Mouse (Mus musculus) Patski (cell line): ENCODE results near the gene Pik3r1. TPM values are rescaled to one million over a fixed set of nuclear protein-coding genes. Genes with fewer than 3 reads are reported as not detected.
A peak's percentile ranks its signal among the peaks of the same experiment; 100 is the strongest.

ENCODE experiments used
- ATAC-seq: fragments of 100-300 bp; one replicate; pipeline ENCODE4 v1.8.0; 2021
- CTCF ChIA-PET: fragments of 350-600 bp; sonication (Branson Sonifier 250); formaldehyde crosslinking; loops from one replicate; lab custom pipeline; 2022; ENCODE audit warnings: inconsistent platforms; lab: Charles Lee
- POLR2A ChIA-PET: fragments of 350-600 bp; sonication (Branson Sonifier 250); formaldehyde crosslinking; loops from one replicate; lab custom pipeline; 2022; ENCODE audit warnings: antibody characterized with exemption, inconsistent platforms; lab: Charles Lee
- DNase-seq: peaks from one replicate; pipeline ENCODE4 v3.0.0-alpha.2; 2011; ENCODE audit warnings: low read depth, low spot score
- H3K27me3 ChIP-seq: fragments of 371-371 bp; one replicate; pipeline ENCODE4 v1.5.1; 2021
- CTCF ChIP-seq: fragments of 100-300 bp; IDR thresholded peaks from one replicate; pipeline ENCODE4 v1.5.1; 2021
- in situ Hi-C: fragments of 300-500 bp; cut with MboI; formaldehyde crosslinking; loops from 3 replicates; pipeline ENCODE4 v1.11.1; 2018; ENCODE audit warnings: low pct_unique_long_range_greater_than_20kb, mixed read lengths
- polyA plus RNA-seq: library from polyadenylated mRNA; unstranded; gene quantifications from one replicate; pipeline ENCODE4 v1.2.3, GENCODE M21; 2021

Gene Pik3r1
- polyA plus RNA-seq, 1 experiment from 2014 or later: 31.1 TPM

DNA sequence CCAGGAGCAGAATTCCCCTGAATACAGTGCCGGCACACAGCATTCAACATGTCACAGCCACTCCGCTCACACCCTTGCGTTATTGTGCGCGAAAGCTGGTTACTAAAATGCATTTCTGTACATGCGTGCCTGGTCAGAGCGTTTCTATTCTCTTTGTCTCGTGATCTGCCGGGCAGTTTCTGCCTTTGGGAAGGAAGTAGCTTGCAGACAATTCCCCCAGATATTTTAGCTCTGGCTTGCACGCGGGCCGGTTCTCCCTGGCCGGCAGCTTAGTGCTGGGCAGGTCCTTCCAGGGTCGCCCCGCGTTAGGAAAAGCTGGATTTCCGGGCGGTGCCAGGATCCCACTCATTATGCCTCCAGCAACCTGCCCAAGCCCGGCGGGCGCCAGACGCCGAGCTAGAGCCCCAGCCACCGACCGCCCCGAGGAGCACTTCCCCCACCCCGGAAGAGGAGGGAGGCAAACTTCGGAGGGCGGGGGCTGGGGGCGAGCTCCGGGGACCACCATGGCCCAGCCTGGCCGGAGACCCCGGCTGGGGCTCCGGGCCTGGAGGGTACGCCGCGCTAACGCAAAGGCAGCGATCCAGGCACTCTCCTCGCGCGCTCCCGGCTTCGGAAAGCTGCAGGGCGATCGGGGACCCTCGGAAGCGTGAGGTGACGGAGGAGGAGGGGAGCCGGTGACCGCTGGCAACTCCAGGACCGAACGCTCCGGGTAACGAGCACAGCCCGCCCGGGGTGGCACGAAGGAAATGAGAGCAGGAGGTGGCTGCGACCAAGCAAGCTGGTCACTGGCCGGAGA is 806 bp downstream of the Pik3r1 start:
- no peak for TF ChIP-seq CTCF
- peak; percentile 1 for ATAC-seq
- no peak for DNase-seq
- in situ Hi-C loops: loop anchor here (10.0 kb wide), 2 partner anchors 468 to 878 kb away; no protein-coding TSS in a partner anchor
- H3K27me3 ChIP-seq: no peaks in the 10 kb centered on the region
- POLR2A ChIA-PET: interaction anchor here (0.5 to 1.0 kb wide), 5 partner anchors 27 to 1134 kb away, joined by 3 to 7 read pairs (median 3); no protein-coding TSS in a partner anchor
- CTCF ChIA-PET: interaction anchor here (1.0 to 1.4 kb wide), 5 partner anchors 15 to 878 kb away, joined by 3 to 5 read pairs (median 4); no protein-coding TSS in a partner anchor

GRCm38 (mm10) chr13:101766605-101767012 is 1.4 kb downstream of the Pik3r1 start:
- ChIA-PET POLR2A (interaction anchor here (0.8 kb wide), 1 partner anchor 68 kb away, joined by 3 read pairs; no protein-coding TSS in a partner anchor), CTCF (interaction anchor here (0.7 to 1.4 kb wide), 7 partner anchors 11 to 879 kb away, joined by 3 to 5 read pairs (median 3); no protein-coding TSS in a partner anchor)
- in situ Hi-C loops: loop anchor here (10.0 kb wide), 2 partner anchors 468 to 878 kb away; no protein-coding TSS in a partner anchor
- DNase-seq (no peak), ATAC-seq (no peak)
- TF ChIP-seq CTCF: no peak
- H3K27me3 ChIP-seq: no peaks in the 10 kb centered on the region

GRCm38 (mm10) chr13:101765976-101766375 is 2.0 kb downstream of the Pik3r1 start:
- DNase-seq (no peak), ATAC-seq (no peak)
- in situ Hi-C loops: loop anchor here (10.0 kb wide), 2 partner anchors 469 to 879 kb away; no protein-coding TSS in a partner anchor
- ChIA-PET CTCF (interaction anchor here (0.7 to 1.4 kb wide), 7 partner anchors 10 to 877 kb away, joined by 3 to 5 read pairs (median 3); no protein-coding TSS in a partner anchor), POLR2A (no interaction called here)
- H3K27me3 ChIP-seq: no peaks in the 10 kb centered on the region
- TF ChIP-seq CTCF: no peak

GRCm38 (mm10) chr13:101764111-101764510 is 3.9 kb downstream of the Pik3r1 start:
- DNase-seq (no peak), ATAC-seq (no peak)
- no peak for TF ChIP-seq CTCF
- ChIA-PET CTCF (no interaction called here), POLR2A (interaction anchor here (0.9 kb wide), 1 partner anchor 28 kb away, joined by 3 read pairs; no protein-coding TSS in a partner anchor)
- H3K27me3 ChIP-seq: no peaks in the 10 kb centered on the region
- in situ Hi-C loops: loop anchor here (10.0 kb wide), 2 partner anchors 471 to 881 kb away; no protein-coding TSS in a partner anchor

- ChIA-PET POLR2A (interaction anchor here (0.9 kb wide), 1 partner anchor 27 kb away, joined by 3 read pairs; no protein-coding TSS in a partner anchor), CTCF (no interaction called here)
- TF ChIP-seq CTCF: no peak
- in situ Hi-C loops: loop anchor here (10.0 kb wide), 2 partner anchors 471 to 881 kb away; no protein-coding TSS in a partner anchor
- ATAC-seq (no peak), DNase-seq (no peak)
- no peaks in the 10 kb centered on the region for H3K27me3 ChIP-seq
These were observed 4.3 kb downstream of the Pik3r1 start for GRCm38 (mm10) chr13:101763676-101764075.

GRCm38 (mm10) chr13:101763149-101763548 is 4.9 kb downstream of the Pik3r1 start:
- ChIA-PET POLR2A (interaction anchor here (0.9 kb wide), 1 partner anchor 27 kb away, joined by 3 read pairs; no protein-coding TSS in a partner anchor), CTCF (interaction anchor here (1.1 kb wide), 1 partner anchor 35 kb away, joined by 3 read pairs; no protein-coding TSS in a partner anchor)
- no peaks in the 10 kb centered on the region for H3K27me3 ChIP-seq
- no peak for ATAC-seq
- no peak for TF ChIP-seq CTCF
- in situ Hi-C loops: loop anchor here (10.0 kb wide), 2 partner anchors 472 to 882 kb away; no protein-coding TSS in a partner anchor
- DNase-seq: no peak

DNA sequence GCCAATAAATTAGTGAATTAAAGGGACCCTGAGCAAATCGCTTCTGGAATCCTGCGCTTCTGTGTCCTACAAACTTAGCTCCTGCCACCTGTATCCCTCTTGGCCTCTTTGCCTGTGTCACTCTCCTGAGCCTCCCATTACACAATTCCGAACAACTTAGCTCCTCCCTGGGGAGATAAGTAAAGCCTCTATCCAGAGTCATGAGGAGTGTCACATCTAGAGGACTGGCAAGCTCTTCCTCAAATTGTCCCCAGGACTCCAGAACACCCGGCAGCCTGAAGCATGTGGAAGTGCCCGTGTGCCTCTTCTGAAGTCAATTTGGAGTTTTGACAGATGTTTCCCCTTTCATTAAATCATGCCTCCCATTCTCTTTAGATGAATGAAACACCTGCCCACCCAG is 6.4 kb downstream of the Pik3r1 start:
- H3K27me3 ChIP-seq: no peaks in the 10 kb centered on the region
- ATAC-seq (no peak), DNase-seq (no peak)
- ChIA-PET POLR2A (interaction anchor here (0.5 to 0.8 kb wide), 2 partner anchors 43 to 957 kb away, joined by 3 read pairs; no protein-coding TSS in a partner anchor), CTCF (no interaction called here)
- TF ChIP-seq CTCF: no peak
- in situ Hi-C loops: loop anchor here (10.0 kb wide), 2 partner anchors 473 to 883 kb away; no protein-coding TSS in a partner anchor

DNA sequence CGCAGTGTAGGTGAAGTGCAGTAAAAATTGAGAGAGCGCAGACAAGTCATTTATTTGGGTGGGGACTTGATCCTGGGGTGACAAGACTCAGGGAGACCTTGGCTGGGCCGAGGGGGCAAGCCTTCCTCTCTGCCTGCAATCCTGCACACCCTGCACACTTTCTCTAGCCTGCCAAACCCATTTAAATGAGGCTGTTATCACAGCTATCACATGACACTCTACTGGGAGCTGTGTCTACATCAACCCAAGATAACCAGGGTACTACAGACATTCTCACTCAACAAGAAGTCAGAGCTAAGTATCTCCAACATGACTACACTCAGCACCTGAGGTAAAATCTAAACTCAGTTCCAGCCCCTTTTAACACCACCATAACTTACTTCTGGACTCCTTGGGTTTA is 7.1 kb downstream of the Pik3r1 start:
- in situ Hi-C loops: loop anchor here (10.0 kb wide), 2 partner anchors 474 to 884 kb away; no protein-coding TSS in a partner anchor
- no peaks in the 10 kb centered on the region for H3K27me3 ChIP-seq
- no peak for ATAC-seq
- CTCF ChIA-PET: no interaction called here
- POLR2A ChIA-PET: no interaction called here
- no peak for TF ChIP-seq CTCF
- DNase-seq: no peak

DNA sequence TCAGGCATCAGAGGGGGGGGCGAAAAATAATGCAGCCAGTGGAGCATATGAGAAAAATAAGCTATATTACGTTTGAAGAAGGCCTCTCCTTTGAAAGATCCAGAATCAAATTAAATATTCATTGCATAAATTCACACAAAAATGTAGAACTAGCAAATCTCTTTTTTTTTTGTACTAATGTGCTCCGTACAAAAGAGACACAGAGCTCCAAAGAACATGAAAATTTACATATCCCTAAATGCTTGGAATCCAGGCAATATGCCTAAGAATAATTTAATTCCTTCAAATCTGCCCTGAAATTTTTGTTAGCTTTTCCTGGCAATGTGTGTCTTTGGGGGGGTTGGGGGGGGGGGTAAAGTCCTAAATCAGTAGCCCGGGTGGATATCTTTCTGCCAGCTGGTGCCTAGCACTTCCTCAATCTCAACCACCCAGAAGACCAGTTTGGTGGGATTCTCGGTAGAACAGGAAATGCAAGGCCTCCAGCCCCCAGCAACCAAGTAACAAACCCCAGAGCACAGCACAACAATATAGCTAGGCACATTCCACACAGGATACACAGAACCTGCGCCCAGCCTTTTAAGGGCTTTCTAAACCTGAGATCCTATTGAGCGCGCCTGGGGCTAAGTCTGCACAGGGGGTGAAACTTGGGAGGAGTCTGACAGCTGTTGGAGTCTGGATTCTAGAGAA is 7.9 kb downstream of the Pik3r1 start:
- no peak for ATAC-seq
- CTCF ChIA-PET: no interaction called here
- no peak for DNase-seq

More for the DNA sequence above, 7.9 kb downstream of the Pik3r1 start:
- POLR2A ChIA-PET: interaction anchor here (0.7 kb wide), 1 partner anchor 316 kb away, joined by 4 read pairs; no protein-coding TSS in a partner anchor
- no peak for TF ChIP-seq CTCF
- H3K27me3 ChIP-seq: no peaks in the 10 kb centered on the region
- in situ Hi-C loops: loop anchor here (10.0 kb wide), 2 partner anchors 475 to 885 kb away; no protein-coding TSS in a partner anchor
